Mouse (Mus musculus) brain, embryonic 18.5 days (tissue): ENCODE results near the gene Osbp.

Source experiments
- DNase-seq: peaks from one replicate; pipeline ENCODE4 v3.0.0-alpha.2; 2012; ENCODE audit warnings: low read depth, low spot score

Gene Osbp

DNA sequence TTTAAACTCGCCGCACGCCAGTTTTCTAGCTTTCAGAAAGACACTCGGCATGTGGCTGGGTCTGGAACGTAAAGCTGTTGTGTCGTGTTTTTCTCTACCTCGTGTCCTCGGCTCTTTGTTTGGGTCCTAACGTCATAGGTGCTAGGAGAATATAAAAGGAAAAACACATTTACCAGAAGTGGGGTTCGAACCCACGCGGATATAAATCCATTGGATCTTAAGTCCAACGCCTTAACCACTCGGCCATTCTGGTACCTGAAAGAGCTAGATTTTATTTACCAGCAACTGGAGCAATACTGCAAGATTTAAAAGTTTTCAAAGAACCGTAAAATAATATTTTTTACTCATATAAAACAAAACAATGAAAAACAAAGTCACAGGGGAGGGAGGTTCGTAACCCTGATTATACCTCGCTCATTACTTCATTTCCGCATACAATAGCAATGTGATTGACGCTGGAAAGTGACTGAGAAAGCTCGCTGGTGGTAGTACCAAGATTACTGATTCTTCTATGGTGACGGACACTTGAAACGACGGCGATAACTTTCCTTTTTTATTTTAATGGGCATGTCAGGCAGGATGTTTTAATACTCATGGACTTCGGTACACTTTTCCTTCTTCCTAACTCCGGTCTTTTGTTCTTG, 45.3 kb downstream of the Osbp start:
- DNase-seq: peak; percentile 89

DNA sequence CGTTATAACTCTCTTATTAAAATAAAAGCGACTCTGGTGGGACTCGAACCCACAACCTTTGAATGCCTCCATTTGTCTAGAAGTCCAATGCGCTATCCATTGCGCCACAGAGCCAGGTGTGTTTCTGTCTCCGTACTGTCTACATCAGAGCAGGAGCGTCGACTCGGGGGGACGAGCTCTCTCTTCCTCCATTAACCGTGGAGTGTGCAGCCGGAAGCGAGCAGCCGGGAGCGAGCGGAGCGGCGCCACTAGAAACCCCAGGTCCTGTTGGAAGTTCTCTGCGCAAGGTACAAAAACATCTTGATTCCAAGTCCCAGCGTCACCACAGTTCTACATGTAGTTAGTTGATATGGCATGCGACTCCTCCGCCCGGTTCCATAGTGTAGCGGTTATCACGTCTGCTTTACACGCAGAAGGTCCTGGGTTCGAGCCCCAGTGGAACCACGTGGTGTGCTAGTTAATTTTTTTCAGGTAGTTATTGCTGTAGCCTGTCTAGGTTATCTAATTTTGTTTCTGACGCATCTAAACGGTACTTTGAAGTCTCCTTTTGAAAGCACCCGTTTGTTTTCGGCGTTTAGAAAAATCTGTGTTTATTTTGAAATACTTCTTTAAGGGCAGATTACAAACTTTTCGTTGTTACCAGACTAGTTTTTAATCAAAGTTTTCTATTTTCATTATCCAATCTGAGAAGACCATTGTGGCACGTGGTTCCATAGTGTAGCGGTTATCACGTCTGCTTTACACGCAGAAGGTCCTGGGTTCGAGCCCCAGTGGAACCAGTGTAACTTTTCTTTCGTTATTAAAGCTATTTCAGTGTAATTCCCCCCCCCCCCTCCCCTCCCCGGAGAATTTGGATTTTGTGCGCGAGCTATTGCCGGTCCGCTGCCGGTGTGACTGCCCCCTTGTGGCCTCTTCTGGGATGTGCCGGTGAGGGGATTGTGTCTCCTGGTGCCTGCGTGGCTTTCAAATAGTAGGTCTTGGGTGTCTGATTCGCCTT, 46.1 kb downstream of the Osbp start:
- peak; percentile 78 for DNase-seq

DNA sequence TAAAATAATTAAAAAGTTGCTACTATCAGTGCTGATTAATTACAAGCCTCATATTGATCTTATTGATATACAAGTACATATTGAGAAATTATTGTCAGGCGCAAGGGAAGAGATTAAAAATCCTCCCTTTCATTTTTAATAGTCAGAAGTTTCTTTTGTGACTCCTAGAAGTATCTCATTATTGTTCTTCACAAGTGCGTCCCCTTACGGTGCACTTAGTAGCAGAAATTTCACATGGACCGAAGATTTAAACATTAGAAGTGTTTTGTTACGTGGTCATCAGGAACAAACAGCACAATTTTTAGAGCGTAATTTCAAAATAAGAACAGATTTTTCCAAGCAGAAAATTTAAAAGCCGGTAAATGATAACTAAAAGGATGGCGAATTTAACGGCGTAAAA, 46.9 kb downstream of the Osbp start:
- no peak for DNase-seq

DNA sequence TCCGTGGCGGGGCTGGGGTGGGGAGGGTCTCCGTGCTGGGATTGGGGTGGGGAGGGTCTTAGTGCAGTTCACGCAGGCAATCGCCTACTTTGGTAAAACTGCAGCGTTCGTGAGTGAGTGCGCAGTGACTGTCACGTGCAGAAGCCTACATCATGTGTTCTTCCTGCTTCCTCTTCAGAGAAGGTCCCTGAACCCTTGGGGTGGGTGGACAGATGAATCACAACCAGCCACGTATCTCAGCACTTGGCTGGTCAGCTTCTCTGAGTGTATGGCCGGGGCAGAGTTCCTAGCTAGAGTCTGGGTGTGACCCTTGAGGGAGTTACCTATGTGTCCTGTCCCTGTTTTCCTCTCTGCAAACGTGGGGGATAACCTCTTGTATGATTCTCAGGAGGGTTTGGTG, 47.5 kb downstream of the Osbp start:
- DNase-seq: no peak

- DNase-seq: no peak
These were observed 50.0 kb downstream of the Osbp start for GRCm38 (mm10) chr19:12015708-12016107.

- DNase-seq: no peak
These were observed 50.5 kb downstream of the Osbp start for GRCm38 (mm10) chr19:12016192-12016591.

DNA sequence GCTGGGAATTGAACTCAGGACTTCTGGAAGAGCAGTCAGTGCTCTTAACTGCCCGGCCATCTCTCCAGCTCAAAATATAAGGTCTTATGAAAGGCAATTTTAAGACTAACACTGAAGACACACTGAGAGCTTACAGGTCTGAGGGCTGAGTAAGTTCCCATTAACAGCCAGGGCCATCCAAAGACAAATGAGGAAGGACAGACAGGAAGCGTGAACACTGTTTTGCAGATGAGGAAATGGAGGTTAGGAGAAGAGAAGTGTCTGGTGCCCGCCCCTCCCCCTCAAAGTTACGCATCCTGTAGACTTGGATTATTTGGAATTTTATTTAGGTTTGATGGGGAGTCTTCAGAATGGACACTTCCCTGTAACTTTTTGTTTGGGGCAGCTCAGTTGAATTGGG, 58.4 kb downstream of the Osbp start:
- DNase-seq: no peak

DNA sequence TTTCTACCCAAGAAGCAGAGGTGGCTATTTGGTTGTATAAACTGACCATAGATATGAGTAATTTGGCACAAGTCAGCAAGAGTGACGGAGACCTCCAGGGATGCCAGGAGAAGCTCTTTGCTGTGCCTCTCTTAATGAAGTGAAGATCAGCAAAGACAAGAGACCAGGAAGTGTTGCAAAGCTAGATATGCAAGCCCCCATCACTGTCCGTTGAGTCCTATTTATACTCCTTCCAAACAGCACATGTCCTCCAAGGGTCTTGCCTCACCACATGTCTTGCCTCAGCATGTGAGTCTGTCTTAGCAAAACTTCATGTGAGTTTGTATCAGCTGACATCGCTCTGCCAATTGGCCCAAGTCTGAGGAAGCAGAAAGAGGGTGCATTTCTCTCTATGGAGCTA, 59.6 kb downstream of the Osbp start:
- no peak for DNase-seq

DNA sequence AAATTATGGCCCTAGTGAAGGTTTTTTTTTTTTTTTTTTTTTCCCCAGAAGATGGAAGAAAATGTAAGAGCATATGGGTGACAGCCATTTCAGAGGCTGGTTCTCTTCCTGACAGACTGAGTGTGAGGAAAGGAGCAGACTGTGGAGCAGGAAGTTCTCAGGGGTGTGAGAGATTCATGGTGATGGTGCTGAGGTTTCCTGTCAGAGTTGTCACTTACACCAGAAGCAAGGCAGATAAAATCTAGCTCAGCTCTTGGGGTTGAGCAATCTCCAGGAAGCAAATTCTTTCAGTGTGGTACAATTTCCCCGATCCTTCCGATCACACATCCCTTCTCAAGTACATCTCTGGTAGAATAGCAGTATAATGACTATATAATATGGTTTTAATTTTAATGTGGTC, 60.9 kb downstream of the Osbp start:
- no peak for DNase-seq

DNA sequence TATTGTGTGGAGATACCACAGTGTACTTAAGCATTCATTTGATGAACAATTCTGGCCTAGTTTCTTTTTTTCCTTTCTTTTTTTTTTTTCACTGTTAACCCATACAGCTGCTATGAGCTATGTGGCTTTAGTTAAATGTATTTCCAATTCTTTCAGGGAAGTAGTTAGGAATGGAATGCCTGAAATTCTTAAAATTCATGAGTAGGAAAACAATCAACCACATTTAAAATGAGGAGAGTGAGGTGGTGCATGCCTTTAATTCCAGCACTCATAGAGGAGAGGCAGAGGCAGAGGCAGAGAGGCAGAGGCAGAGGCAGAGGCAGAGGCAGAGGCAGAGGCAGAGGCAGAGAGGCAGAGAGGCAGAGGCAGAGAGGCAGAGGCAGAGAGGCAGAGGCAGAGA, 72.0 kb downstream of the Osbp start:
- DNase-seq: no peak

DNA sequence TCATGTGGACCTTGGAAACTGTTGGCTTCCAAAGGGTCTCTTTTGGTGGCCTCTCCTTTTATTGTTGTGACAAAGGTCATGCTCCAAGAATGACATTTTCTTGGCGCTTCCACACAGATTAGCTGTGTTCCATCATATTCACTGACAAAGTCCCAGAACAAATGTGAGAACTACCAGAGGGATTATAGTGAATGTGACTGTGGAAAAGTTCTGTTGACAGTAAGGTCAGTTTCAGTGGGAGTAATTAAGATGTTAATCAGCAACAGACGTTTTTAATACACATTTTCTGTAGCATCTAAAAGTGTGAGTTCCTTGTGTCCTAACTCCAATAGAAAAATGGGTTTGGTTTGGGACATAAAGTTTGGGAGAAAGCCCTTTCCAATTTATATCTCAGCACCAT, 75.5 kb downstream of the Osbp start, which contains the start of gene Olfr1423:
Gene Olfr1423 (minus strand): TSS at position 101 of the 400 bp plus-strand sequence.
- no peak for DNase-seq

DNA sequence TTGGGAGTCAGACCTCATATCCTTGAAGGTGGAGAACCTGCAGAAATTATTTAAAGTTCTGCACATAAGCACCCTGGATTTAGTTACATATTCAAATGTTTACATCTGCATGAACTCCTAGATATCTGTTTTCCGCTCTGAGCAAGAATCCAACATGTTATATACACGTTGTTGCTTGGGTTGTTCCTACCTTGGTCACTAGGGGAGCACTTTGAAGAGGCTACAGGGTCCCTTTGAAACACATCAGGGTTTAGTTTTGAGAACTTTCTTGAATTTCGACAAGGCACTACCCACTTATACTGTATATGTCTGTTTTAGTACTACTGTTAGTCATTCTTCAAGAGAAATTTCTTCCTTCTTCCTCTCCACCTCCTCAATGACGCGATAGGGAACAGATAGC, 77.4 kb downstream of the Osbp start:
- no peak for DNase-seq
